Mouse (Mus musculus) thymus, postnatal 10 days (tissue): Measurements from ENCODE around the gene Ston2.
"Not testable (repeated sequence)": the region's sequence is repeated elsewhere in the genome, so short reads cannot be mapped to it uniquely, and the experiment has no call there.

ENCODE experiments used
- DNase-seq, 2 experiments: peaks; one replicate each; pipeline ENCODE4 v3.0.0; 2021; ENCODE audit warnings: low spot score in 2 of 2

Ston2 gene

DNA sequence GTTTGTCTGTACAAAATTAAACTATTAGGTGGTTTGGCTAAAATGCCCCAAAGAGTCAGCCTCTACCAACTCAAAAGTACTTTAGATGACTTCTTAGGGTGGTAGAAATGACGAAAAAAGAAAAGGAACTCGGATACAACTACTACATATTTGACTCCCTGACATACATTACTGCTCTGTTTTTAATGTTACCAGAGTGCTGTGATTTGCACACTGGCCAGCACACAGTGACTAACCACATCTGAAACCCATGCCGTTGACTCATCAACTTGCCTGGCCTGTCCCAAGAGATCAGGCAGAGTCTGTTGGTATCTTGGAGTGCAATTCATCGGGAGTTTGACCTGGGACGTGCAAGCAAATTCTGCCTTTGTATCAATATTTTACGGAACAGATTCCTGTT lies 197.5 kb downstream of the Ston2 start:
- DNase-seq: peak in 1 of 2 experiments; percentile 9

- DNase-seq: peak; percentile 94 to 95
Measured at GRCm38 (mm10) chr12:91589847-91590690, 198.1 kb downstream of the Ston2 start, which contains the start of gene Gtf2a1. Gene Gtf2a1, minus strand, starts transcription at chr12:91590487.

DNA sequence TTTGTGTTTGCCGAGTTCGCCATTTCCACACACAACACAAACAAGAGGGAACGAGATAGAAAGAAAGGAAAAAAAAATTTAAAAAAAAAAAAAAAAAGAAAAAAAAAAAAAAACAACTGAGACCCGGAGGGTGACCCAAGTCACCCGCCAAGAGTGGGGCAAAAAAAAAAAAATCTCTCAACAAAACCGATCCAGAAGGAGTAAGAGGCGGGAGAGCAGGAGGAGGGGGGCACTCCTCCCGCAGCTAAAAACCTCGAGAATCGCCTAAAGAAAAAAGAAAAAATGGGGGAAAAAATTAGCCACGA lies 198.7 kb downstream of the Ston2 start:
- DNase-seq: no peak

DNA sequence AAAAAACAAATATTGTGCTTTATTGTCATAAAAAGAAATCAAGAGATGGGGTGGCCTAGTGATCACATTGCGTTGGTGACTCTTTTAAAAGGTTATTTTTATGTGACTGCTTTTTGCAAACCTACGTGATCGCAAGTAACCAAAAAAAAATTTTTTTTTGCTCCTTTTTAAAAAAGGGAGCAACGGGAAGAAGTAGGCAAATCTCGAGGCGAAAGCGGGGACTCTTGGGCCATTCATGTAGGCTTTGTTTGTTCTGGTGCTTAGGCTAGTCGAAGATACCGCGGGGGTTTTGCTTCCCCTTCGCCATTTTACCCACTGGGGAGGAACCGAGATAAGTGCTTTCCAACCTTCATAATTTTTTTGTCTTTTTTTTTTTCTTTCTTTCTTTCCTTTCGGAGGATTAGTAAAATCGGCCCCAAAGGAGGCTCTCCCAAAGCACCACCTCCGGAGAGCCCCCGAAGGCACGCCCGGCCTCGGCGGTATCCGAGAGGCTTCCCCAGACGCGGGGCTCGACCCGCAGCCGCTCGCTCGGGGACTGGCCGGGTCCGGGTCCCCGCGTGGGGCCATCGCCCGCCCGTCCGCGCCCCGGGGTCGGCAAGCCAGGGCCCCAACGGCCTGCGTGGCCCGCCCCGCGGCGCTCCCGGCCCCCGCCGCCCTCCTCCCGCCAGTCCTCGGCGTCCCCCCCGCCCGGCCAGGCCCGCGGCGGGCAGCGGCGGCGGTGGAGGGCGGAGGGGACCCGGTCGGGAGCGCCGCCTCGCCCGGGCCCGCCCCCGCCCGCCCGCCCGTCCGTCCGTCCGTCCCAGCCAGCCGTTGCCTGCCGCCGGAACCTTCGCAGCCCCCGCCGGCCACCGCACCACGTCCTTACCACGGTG lies 199.3 kb downstream of the Ston2 start:
- peak; percentile 46 to 54 for DNase-seq

DNA sequence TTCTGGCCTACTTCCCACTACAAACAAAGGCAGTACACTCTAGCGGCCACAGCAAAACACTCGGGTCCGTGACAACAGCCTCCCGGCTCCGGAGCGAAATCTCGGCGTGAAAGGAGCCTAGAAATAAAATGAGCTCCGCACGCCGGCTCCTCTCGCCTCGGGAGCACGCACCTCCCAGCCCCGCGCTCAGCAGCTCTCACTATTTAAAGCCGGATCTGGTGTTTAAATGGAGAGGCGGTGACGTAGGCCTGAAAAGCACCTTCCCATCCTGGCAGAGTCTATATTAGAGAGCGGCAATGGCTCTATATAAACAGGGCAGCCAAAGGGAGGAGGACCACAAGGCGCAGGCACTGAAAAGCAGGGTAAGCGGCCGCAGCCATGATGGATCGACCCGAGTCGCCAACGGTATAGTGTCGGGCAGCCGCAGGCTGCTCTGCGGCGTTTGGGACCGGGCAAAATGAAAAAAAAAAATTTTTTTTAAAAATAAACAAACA lies 200.0 kb downstream of the Ston2 start:
- DNase-seq: peak; percentile 90 to 91

- peak in 1 of 2 experiments; percentile 5 for DNase-seq
Measured at GRCm38 (mm10) chr12:91587491-91588033, 200.6 kb downstream of the Ston2 start.

- no peak for DNase-seq
Measured at GRCm38 (mm10) chr12:91587077-91587476, 201.1 kb downstream of the Ston2 start.

- not testable (repeated sequence) for DNase-seq
Measured at GRCm38 (mm10) chr12:91585815-91586214, 202.4 kb downstream of the Ston2 start.

DNA sequence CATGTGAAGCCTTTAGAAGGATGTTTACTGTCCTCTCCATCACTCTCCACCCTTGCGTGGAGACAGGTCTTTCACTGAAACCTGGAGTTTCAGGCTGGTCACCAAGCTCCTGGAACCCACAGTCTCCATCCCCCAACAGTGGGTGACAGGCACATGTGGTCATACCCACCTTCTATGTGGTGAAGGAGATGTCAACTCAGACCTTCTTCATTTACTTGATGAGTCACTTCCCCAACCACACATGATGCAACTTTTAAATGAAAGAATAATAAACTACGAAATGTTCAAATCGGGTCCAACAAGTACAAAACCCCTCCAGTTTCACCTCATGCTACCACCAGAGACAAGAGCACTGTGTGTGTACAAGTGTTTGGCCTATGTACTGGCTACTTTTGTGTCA lies 203.0 kb downstream of the Ston2 start:
- no peak for DNase-seq

DNA sequence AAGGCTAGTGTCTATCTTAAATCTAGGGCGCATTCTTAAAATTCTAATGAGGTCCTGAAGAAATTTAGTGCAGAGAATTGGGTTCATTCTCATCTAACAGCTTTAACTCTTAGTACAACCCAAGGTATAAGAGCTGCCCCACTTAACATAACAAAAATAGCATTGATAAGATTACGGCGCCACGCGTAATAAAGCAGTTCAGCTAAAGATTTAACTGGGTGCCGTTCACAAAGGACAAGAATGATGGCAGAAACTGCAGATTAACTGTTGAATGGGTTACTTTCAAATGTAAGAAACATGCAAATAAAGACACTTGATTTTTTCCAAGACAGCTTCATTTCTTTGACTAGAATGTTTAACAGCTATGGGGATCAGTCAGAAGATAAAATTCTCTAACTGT lies 204.8 kb downstream of the Ston2 start:
- DNase-seq: no peak
